Mouse (Mus musculus) central nervous system, embryonic 11.5 days (tissue): Measurements from ENCODE around the gene Drc3. TPM values are rescaled to one million over a fixed set of nuclear protein-coding genes. Genes with fewer than 3 reads are reported as not detected.

Experiments used
- polyA plus RNA-seq: library from polyadenylated mRNA; depleted of rRNA; stranded (reverse); fragments of >200 nt; gene quantifications from 2 replicates; pipeline ENCODE4 v1.2.3, GENCODE M21; 2012; rRNA removed

Gene Drc3
- polyA plus RNA-seq, result 3.2 and 3.5 TPM in 2 replicates

DNA sequence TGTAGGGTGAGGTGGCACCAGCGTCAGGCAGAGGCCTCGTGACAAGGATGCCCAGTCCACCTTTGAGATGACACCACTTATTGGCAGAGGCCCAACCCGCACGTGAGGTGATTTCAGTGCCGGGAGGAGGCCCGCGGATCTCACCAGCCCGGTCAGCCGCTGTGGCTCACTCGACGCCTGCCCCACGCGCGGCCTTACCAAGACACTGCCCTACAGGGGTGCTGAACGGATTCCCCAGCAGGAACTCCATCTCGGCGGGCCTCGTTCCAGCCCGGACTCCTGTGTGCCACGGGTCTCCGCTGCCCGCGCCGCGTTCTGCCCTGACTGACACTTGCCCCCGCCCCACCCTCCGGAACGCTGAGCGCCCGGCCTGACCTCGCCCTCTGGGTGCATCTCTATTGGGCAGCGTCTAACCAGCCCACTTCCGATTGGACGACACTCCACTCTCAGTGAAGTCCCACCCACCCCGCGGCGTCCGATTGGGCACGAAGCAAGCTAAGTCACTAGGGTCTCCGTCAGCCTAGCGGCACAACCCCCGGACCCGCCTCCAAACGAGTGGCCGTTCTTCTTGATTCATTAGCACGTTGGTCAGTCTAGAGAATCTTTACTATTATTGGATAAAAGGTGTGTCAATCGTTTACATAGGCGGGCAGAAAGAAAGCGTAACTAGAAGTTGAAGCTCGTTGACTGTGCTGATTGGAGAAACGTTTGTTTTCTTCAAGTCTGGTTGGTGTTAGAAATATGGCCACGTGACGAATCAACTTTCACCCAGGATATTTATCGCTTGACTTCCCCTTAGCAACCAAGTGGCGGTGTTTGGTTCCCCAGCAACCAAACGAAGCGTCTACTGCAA is at the start of gene Drc3, which contains the start of gene Tom1l2:
Drc3 (plus strand) TSS at position 771 of the 853 bp plus-strand sequence.
Tom1l2 (minus strand) TSS at position 347 of the 853 bp plus-strand sequence.

DNA sequence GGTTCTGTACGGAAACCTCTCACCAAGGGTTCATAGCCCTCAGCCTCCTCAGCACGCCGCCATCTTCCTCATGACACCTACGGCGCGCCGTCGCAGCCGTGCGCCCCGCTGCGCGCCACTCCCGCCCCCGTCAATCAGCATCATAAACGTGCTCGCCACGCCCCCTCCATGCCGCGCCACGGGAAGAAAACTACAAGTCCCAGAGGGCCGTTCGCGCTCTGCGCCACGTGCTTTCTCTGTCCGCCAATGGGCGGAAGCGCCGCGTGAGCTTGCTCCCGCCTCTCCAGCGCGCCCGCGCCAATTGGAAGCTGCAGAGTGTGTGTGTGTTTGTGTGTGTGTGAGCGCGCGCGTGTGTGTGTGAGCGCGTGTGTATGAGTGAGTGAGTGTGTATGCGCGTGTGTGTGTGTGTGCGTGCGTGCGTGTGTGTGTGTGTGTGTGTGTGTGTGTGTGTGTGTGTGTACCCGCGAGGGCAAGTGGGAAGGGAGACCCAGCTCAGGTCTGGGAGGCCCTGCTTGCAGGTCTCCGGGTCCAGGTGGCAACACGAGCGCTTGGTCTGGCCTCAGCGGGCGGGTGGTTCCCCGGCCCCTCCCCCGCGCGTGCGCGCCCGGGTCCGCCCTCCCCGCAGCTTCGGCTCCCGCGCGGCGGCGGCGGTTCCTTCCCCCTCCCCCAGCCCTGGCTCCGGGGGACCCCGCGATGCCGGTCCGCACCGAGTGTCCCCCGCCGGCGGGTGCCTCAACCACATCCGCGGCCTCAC is 64.0 kb downstream of the Drc3 start, which contains the start of gene Gid4:
Gid4 (plus strand) TSS at position 183 of the 754 bp plus-strand sequence.

DNA sequence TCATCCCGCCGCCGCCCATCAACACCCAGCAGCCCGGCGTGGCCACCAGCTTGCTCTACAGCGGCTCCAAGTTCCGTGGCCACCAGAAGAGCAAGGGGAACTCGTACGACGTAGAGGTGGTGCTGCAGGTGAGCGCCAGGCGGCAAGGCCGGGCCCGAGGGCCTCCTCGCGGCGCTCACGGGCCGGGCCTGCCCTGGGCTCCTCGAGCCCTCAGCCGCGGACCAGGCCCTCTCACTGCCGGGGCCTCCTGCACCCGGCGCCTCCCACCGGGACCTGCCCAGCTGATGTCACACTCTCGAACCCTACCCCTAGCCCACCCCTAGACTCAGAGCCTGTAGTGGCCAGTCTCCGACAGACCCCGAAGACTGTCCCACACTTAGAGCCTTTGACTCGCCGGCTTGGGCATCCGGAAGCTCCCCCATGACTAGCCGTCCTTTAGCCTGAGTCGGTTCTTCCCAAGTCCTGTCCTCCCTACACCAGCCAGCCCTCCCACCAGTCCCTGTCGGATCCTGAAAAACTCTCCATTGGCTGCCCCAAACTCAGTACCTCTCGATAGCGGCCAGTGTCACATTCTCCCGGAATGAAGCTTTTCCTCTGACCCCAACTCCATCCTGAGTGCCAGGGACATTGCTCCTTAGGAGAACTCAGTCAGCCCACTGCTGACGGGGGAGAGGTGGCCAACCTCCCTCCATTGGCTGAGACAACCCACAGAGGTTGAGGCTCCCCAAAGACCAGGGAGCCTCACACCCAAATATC is 64.8 kb downstream of the Drc3 start, which contains the start of gene Atpaf2:
Atpaf2 (minus strand) TSS at position 741 of the 756 bp plus-strand sequence.

Other genes starting within 250 kb of the Drc3 start
- 59.4 and 60.9 TPM in 2 replicates for gene Rai1, start 248.3 kb upstream of the Drc3 start, polyA plus RNA-seq
- 60.0 and 62.0 TPM in 2 replicates for gene Srebf1, start 130.7 kb upstream of the Drc3 start, polyA plus RNA-seq
- gene Tom1l2, start 424 bp upstream of the Drc3 start, polyA plus RNA-seq, result 17.9 and 26.4 TPM in 2 replicates
- gene Gid4, start 63.8 kb downstream of the Drc3 start, polyA plus RNA-seq, result 14.0 and 19.1 TPM in 2 replicates
- gene Atpaf2, start 65.1 kb downstream of the Drc3 start, polyA plus RNA-seq, result 28.3 and 34.8 TPM in 2 replicates
- 54.1 and 90.9 TPM in 2 replicates for gene Drg2, start 101.3 kb downstream of the Drc3 start, polyA plus RNA-seq
- gene Myo15, start 116.0 kb downstream of the Drc3 start, polyA plus RNA-seq, result 0.20 and 0.43 TPM in 2 replicates
- gene Alkbh5, start 183.1 kb downstream of the Drc3 start, polyA plus RNA-seq, result 16.2 and 19.4 TPM in 2 replicates